Mouse (Mus musculus) spleen, postnatal 4 days (tissue): ENCODE measurements at regions not wholly inside any gene's neighbourhood (a gene's known extent, or its start where the extent isn't known, plus 50 kb on each side); places are given as distances from the start of the nearest gene placed in this dataset.
"Not testable (repeated sequence)": the region's sequence is repeated elsewhere in the genome, so short reads cannot be mapped to it uniquely, and the experiment has no call there.

ENCODE experiments used
- DNase-seq, 2 experiments: peaks; one replicate each; pipeline ENCODE4 v3.0.0; 2022; ENCODE audit warnings: low spot score in 2 of 2

DNA sequence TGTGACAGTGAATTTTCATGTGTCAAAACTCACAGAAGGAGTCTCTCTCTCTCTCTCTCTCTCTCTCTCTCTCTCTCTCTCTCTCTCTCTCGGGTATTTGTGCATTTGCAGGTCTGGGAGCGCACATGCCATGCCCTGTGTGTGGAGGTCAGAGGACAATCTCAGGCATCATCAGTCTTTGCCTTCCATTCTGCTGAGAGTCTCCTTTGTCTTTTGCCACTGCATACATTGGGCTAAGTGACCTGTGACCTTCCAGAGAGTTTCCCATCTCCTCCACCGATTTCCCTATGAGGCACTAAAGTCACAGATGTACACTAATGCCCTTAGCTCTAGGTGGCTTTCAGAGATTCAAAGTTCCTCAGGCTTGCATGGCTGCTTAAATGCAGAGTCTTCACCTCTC, 391.7 kb downstream of the Tcerg1l start:
- no peak for DNase-seq

DNA sequence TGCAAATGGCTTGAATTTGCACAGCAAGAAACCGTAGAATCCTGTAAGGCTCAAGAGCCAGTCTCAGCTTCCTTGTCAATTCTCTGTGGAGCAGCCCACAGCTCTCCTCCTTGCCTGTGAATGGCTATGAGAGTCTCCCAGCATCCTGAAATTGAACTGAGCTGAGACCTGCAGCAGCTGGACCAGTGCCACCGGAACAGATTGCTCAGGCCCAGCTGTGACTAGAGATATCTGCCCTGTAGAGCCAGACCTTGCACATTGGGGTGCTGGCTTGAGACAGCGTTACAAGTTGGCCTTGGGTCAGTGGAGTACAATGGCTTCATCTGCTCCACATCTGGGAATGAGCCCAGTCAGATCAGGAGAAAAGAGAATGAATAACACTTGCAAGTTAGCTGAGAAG, 390.6 kb downstream of the Tcerg1l start:
- DNase-seq: no peak

GRCm38 (mm10) chr7:138008601-138009000, 388.9 kb downstream of the Tcerg1l start:
- DNase-seq: no peak

GRCm38 (mm10) chr7:138024021-138024420, 373.5 kb downstream of the Tcerg1l start:
- not testable (repeated sequence) for DNase-seq

DNA sequence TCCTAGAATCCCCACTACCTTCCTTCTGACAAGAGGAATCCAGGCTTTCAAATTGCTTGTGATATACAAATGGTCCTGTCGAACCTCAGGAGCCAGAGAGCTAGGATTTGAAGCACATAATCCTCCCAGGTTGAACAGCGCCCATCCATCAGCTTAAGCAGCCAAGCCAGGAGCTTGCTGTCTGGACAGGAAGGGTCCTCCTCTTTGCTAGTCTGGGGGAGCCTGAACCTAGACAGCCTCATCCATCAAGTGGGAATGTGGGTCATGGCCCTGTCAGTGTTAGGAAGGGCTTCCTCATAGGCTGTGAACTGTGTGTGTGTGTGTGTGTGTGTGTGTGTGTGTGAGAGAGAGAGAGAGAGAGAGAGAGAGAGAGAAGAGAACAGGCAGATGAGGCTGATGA, 345.8 kb downstream of the Tcerg1l start:
- no peak for DNase-seq

DNA sequence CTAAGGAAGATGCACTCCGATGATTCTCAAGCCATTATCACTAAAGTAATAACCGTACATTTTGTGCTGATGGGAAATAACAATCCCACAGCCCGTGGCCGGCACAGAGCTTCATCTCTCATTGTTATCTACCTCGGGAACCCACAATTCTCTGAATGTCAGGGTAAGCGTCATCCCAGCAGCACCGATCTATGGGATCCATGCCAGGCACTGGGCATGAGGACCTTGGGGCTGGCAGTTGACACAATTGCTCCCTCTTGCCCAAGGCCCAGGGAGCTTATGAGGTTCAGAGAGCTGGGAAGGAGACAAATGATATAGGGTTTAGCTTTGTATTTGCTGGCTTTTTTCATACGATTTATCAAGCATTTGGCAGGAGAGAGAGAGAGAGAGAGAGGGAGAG, 342.8 kb downstream of the Tcerg1l start:
- DNase-seq: no peak

DNA sequence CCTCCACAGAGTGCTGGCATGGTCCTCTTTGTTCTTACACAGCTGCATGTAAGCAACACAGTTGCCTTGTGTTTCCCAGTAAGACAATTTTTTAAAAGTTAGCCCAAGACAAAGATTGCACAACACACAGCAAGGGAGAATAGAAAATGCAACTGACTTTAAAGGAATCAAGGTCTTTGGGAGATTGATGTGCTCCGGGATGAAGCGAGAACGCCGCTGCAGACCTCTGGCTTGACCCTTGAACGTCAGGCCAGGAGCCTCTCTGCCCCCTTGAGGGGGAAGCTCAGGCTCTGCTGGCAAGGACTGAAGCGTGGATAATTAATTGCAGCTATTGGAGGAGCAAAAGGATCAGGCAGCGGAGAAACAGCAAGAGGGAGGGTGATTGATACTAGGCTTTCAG, 336.4 kb downstream of the Tcerg1l start:
- DNase-seq: no peak

- no peak for DNase-seq
Measured at GRCm38 (mm10) chr7:138066921-138067320, 330.6 kb downstream of the Tcerg1l start.

DNA sequence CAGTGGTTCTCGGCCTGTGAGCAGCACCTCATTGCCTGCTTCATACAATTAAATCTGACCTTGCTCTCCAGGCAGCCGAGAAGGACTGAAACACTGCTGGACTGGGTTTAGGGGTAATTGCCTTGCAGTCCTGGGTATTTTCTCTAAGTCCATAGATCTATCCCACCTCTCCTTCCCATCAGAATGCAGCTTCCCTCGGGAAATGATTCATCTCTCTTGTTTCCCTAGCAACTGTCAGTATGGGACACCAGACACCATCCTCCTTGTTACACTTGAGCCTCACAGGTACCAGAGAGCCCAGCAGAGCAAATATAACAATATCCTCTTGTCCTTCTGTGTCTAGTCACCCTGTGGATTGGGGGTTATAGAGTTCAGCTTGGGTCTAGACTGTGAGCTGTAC, 322.3 kb downstream of the Tcerg1l start:
- DNase-seq: no peak

DNA sequence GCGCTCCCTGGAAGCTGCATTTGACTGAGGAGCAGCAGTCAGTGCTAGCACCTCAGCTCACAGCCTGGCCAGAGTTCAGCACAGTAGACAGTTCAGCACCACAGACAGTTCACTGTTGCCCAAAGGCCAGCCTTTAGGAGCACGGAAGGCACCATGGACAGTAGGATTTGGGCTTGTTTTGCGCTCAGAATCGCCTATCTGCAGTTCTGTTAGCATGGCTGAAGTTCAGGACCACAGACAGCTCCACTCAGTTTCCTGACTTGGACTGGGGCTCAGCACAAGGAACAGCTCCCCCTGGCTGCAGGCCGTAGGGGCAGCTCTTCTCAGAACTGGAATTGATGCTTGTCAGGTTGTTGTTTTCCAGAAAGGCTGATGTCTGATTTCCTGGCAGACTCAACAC, 313.6 kb downstream of the Tcerg1l start:
- peak; percentile 67 to 86 for DNase-seq

DNA sequence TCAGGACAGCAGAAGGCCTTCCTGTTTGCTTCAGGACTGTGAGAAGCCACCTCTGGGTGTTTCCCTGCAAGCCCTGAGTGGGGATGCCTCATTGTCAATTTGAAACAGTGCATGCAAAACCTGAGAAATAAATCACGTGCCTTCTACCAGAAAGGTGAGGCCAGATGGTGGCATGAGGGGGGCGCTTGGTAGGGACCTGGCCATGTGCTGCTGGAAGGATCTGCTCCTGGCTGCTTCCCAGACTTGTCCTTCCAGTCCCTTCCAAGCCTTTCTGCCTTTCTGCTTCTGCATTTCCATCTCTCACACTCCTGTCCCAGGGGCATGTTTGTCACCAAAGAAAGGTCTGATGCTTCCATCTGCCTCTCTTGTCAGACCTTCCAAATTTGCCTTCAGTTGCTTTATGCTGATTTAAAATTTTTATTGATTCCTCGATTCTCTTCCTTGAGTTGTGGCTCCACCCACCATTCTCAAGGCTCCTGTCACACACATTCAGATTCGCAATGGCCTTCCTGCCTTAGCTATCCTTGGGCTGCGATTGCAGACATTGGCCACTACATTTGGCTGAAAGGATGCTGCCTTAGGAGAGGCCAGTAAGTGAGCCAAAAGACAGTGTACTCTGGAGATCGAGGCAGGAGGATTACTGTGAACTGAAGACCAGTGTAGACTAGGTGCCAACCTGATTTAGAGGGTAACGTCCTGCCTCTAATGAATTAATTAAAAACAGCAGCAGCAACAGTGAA, 289.9 kb downstream of the Tcerg1l start:
- DNase-seq: no peak

GRCm38 (mm10) chr7:138121497-138121896, 276.0 kb downstream of the Tcerg1l start:
- no peak for DNase-seq

GRCm38 (mm10) chr7:138129701-138130100, 267.8 kb downstream of the Tcerg1l start:
- no peak for DNase-seq

DNA sequence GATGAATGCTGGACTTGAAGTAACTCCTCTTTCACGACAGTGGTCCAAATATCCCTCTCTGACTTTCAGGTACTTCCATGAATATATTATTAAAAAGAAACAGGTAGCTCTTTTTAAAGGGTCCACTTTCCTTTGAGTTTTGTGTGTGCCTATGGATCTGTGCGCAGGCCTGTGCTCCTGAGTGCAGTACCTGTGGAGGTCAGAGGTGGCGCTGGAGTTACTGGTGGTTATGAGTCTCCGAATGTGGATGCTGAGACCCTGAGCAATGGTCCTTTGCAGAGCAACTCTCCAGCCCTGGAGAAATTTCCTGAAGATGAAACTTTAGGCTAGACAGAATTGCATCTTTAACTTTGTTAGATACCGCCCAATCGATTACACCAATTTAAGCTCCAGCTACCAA, 264.1 kb downstream of the Tcerg1l start:
- DNase-seq: no peak

DNA sequence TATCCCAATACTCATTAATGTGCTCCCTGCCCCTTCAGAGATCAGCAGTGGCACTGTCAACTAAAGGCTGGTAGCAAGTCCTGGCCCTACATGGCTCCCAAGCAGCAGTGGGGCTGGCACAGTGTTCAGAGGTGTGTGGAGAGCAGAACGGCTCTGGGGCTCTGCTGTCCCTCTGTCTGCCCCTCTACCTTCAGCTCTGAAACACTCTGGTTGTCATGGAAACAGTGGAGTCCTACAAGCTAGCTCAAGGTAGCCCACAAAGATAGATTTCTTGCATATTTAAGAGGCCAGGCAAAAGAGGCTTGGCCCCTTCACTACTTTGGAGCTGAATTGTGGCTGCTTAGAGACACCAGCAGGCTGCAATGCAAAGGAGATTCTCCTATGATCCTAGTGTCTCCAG, 259.6 kb downstream of the Tcerg1l start:
- DNase-seq: no peak

GRCm38 (mm10) chr7:138139766-138140165, 257.8 kb downstream of the Tcerg1l start:
- DNase-seq: no peak

- DNase-seq: no peak
Measured at GRCm38 (mm10) chr7:138149496-138149895, 248.0 kb downstream of the Tcerg1l start.

GRCm38 (mm10) chr7:138153455-138154167, 243.9 kb downstream of the Tcerg1l start:
- DNase-seq: no peak
